Mouse (Mus musculus) spleen, adult 2 months (tissue): ENCODE results near the gene Stk32b. TPM values are rescaled to one million over a fixed set of nuclear protein-coding genes. Genes with fewer than 3 reads are reported as not detected.

Experiments used
- DNase-seq, 2 experiments: peaks; one replicate each; pipeline versions ENCODE4 v3.0.0 to v3.0.0-alpha.2; 2012 to 2021; ENCODE audit warnings: low spot score in 2 of 2, low read depth in 1 of 2
- H3K27ac ChIP-seq: fragments of 200-500 bp; 2 replicates; pipeline ENCODE4 v1.5.1; 2012; ENCODE audit warnings: low read length, inconsistent platforms; ENCODE audit not compliant: insufficient read depth
- H3K27me3 ChIP-seq: fragments of 200-500 bp; 2 replicates; pipeline ENCODE4 v1.6.1; 2012; ENCODE audit warnings: mild to moderate bottlenecking, moderate library complexity, low read length, inconsistent platforms; ENCODE audit not compliant: control insufficient read depth, insufficient read depth
- H3K36me3 ChIP-seq: fragments of 200-500 bp; 2 replicates; pipeline ENCODE4 v1.6.1; 2012; ENCODE audit warnings: mild to moderate bottlenecking, low read length, inconsistent platforms; ENCODE audit not compliant: control insufficient read depth, insufficient read depth
- H3K4me1 ChIP-seq: fragments of 200-500 bp; 2 replicates; pipeline ENCODE4 v1.6.1; 2011; ENCODE audit warnings: inconsistent platforms; ENCODE audit not compliant: control insufficient read depth, insufficient read depth, insufficient read length
- H3K4me3 ChIP-seq: fragments of 200-500 bp; 2 replicates; pipeline ENCODE4 v1.5.1; 2011; ENCODE audit warnings: mild to moderate bottlenecking, inconsistent platforms; ENCODE audit not compliant: insufficient read depth, insufficient read length; ENCODE audit errors: extremely low read depth
- CTCF ChIP-seq: fragments of 200-500 bp; IDR thresholded peaks from 2 replicates; pipeline ENCODE4 v1.5.1; 2011; ENCODE audit warnings: mild to moderate bottlenecking, inconsistent platforms; ENCODE audit not compliant: insufficient read depth, insufficient read length, insufficient replicate concordance; ENCODE audit errors: extremely low read depth
- POLR2A ChIP-seq: fragments of 200-500 bp; IDR thresholded peaks from 2 replicates; pipeline ENCODE4 v1.6.1; 2011; ENCODE audit warnings: low read depth, low read length, inconsistent platforms
- WGBS: fragments of 180-500 bp; shearing (Covaris S2); methylation state at CpG from one replicate; pipeline ENCODE4 v1.1.7; 2018; 5-methylcytosine and 5-hydroxymethylcytosine counted together
- polyA plus RNA-seq: library from polyadenylated mRNA; depleted of rRNA; stranded (reverse); fragments of >200 nt; gene quantifications from 2 replicates; pipeline ENCODE4 v1.2.3, GENCODE M21; 2012

The Stk32b gene
- polyA plus RNA-seq, 1 experiment, result 0.02 TPM

- DNase-seq, result no peak
- WGBS, result 73% methylated on average over 2 of the region's 2 CpGs
- H3K36me3 ChIP-seq, result no peaks in the 10 kb centered on the region
- TF ChIP-seq POLR2A (no peak), CTCF (no peak)
- no peaks in the 10 kb centered on the region for H3K4me1 ChIP-seq
- no peak overlapping the region for H3K27ac ChIP-seq
- H3K27me3 ChIP-seq, result no peaks in the 10 kb centered on the region
- no peak overlapping the region for H3K4me3 ChIP-seq
Measured at GRCm38 (mm10) chr5:37634791-37635190, 82.2 kb downstream of the Stk32b start.

- Histone ChIP-seq H3K4me3 (no peak overlapping the region), H3K4me1 (no peaks in the 10 kb centered on the region), H3K27ac (no peak overlapping the region), H3K36me3 (no peaks in the 10 kb centered on the region), H3K27me3 (no peaks in the 10 kb centered on the region)
- no peak for TF ChIP-seq CTCF
- TF ChIP-seq POLR2A, result no peak
- no peak for DNase-seq
- 90% methylated on average over 8 of the region's 8 CpGs for WGBS
Measured at GRCm38 (mm10) chr5:37627437-37628163, 89.4 kb downstream of the Stk32b start.

GRCm38 (mm10) chr5:37611874-37612273 lies 105.1 kb downstream of the Stk32b start:
- Histone ChIP-seq H3K4me1 (no peaks in the 10 kb centered on the region), H3K27me3 (no peaks in the 10 kb centered on the region), H3K27ac (no peak overlapping the region), H3K36me3 (no peaks in the 10 kb centered on the region), H3K4me3 (no peak overlapping the region)
- no peak for DNase-seq
- TF ChIP-seq CTCF (no peak), POLR2A (no peak)
- 88% methylated on average over 1 of the region's 1 CpGs for WGBS

- Histone ChIP-seq H3K27me3 (no peaks in the 10 kb centered on the region), H3K27ac (no peak overlapping the region), H3K36me3 (no peaks in the 10 kb centered on the region), H3K4me1 (no peaks in the 10 kb centered on the region), H3K4me3 (no peak overlapping the region)
- DNase-seq, result no peak
- WGBS, result 85% methylated on average over 1 of the region's 1 CpGs
- TF ChIP-seq CTCF (no peak), POLR2A (no peak)
Measured at GRCm38 (mm10) chr5:37599566-37599965, 117.4 kb downstream of the Stk32b start.

GRCm38 (mm10) chr5:37598271-37598670 lies 118.7 kb downstream of the Stk32b start:
- no peak overlapping the region for H3K27ac ChIP-seq
- TF ChIP-seq POLR2A (no peak), CTCF (no peak)
- H3K4me3 ChIP-seq, result no peak overlapping the region
- 91% methylated on average over 4 of the region's 4 CpGs for WGBS
- H3K4me1 ChIP-seq, result no peaks in the 10 kb centered on the region
- DNase-seq, result no peak
- no peaks in the 10 kb centered on the region for H3K27me3 ChIP-seq
- no peaks in the 10 kb centered on the region for H3K36me3 ChIP-seq

- no peaks in the 10 kb centered on the region for H3K27me3 ChIP-seq
- TF ChIP-seq CTCF (no peak), POLR2A (no peak)
- H3K4me3 ChIP-seq, result no peak overlapping the region
- WGBS, result 76% methylated on average over 5 of the region's 5 CpGs
- no peaks in the 10 kb centered on the region for H3K36me3 ChIP-seq
- no peak for DNase-seq
- no peak overlapping the region for H3K27ac ChIP-seq
- no peaks in the 10 kb centered on the region for H3K4me1 ChIP-seq
Measured at GRCm38 (mm10) chr5:37592411-37592810, 124.6 kb downstream of the Stk32b start.

GRCm38 (mm10) chr5:37587861-37588260 lies 129.1 kb downstream of the Stk32b start:
- Histone ChIP-seq H3K4me3 (no peak overlapping the region), H3K27me3 (no peaks in the 10 kb centered on the region), H3K36me3 (no peaks in the 10 kb centered on the region), H3K27ac (no peak overlapping the region), H3K4me1 (no peaks in the 10 kb centered on the region)
- TF ChIP-seq CTCF (no peak), POLR2A (no peak)
- DNase-seq, result no peak
- WGBS, result 27% methylated on average over 5 of the region's 5 CpGs

- Histone ChIP-seq H3K36me3 (no peaks in the 10 kb centered on the region), H3K27me3 (no peaks in the 10 kb centered on the region), H3K4me3 (no peak overlapping the region), H3K27ac (no peak overlapping the region), H3K4me1 (no peaks in the 10 kb centered on the region)
- whole genome bisulfite sequencing, result 82% methylated on average over 6 of the region's 6 CpGs
- no peak for DNase-seq
- TF ChIP-seq CTCF, result no peak
- no peak for TF ChIP-seq POLR2A
Measured at GRCm38 (mm10) chr5:37586071-37586470, 130.9 kb downstream of the Stk32b start.
